Mouse (Mus musculus): ENCODE measurements around the gene Lrig2. TPM values are rescaled to one million over a fixed set of nuclear protein-coding genes. Genes with fewer than 3 reads are reported as not detected.
A peak's percentile ranks its signal among the peaks of the same experiment; 100 is the strongest.

Lrig2 gene
- total and polyA plus RNA-seq, 3 experiments, result 3.7 to 8.9 (median 8.9) TPM

DNA sequence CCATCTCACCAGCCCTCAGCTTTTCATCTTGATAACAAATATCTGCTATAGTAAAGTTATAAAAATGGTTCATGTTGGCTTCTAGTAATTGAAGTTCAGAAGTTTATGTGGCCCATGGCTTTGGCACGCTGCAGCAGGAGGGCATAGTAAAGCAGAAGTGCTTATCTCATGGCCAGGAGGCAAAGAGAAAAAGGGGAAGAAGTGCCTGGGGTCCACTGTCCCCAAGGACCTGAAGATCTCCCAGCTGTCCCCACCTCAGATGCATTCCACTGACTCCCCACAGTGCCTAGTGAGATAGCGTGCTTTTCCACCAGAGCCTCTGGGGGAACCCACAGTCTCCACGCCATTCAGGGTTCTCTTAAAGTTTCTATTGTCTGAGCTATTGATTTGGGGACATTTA is 6.7 kb upstream of the Lrig2 start:
- H3K4me1 ChIP-seq (ENCODE audit: control insufficient read depth, insufficient read depth, low read length), result peaks cover 5% of the 10 kb centered on the region
- H3K9ac ChIP-seq (ENCODE audit: low read depth, low read length), result no peak overlapping the region
- H3K79me2 ChIP-seq (replicated peaks; ENCODE audit: control insufficient read depth, insufficient read depth, low read length), result no peaks in the 10 kb centered on the region
- H3K36me3 ChIP-seq (ENCODE audit: control insufficient read depth, insufficient read depth, low read length), result no peaks in the 10 kb centered on the region
- H3K27ac ChIP-seq, result no peak overlapping the region
- H3K27me3 ChIP-seq (ENCODE audit: control insufficient read depth, insufficient read depth, low read length), result no peaks in the 10 kb centered on the region
- no peak overlapping the region for H3K4me3 ChIP-seq
- DNase-seq, result no peak
- no peak for TF ChIP-seq EP300 (IDR thresholded peaks at IDR 0.05; ENCODE audit: insufficient read depth, low read depth, low read length)
- no peak for TF ChIP-seq POLR2A (IDR thresholded peaks at IDR 0.05; ENCODE audit: insufficient read depth, low read depth, low read length)
- no peak for TF ChIP-seq CTCF (IDR thresholded peaks at IDR 0.05)
- intact Hi-C loops (cut with DNase I), result no loop called here
- 79% methylated on average over 3 of the region's 3 CpGs for WGBS

DNA sequence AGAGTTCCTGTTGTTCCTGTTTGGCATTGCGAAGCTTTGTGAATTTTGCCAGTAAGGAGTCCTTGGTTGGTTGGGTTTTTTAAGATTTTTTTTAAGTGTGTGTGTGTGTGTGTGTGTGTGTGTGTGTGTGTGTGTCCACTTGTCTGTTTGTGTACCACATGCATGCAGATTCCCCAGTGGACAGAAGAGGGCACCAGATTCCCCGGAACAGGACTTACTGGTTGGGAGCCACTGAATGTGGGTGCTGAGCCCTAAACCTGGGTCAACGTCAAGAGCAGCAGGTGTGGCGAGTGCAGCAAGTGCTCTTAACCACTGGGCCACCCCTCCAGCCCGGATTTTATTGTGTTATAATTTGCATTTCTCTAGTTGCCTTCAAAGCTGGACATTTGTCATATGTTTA is 5.4 kb upstream of the Lrig2 start:
- Histone ChIP-seq H3K79me2 (replicated peaks; ENCODE audit: control insufficient read depth, insufficient read depth, low read length) (no peaks in the 10 kb centered on the region), H3K4me3 (no peak overlapping the region), H3K27ac (no peak overlapping the region), H3K4me1 (ENCODE audit: control insufficient read depth, insufficient read depth, low read length) (peaks cover 2% of the 10 kb centered on the region), H3K9ac (ENCODE audit: low read depth, low read length) (no peak overlapping the region), H3K36me3 (ENCODE audit: control insufficient read depth, insufficient read depth, low read length) (no peaks in the 10 kb centered on the region), H3K27me3 (ENCODE audit: control insufficient read depth, insufficient read depth, low read length) (no peaks in the 10 kb centered on the region)
- 0 out of 2 replicates have a peak, but pooled peaks have one; percentile 12 for TF ChIP-seq CTCF (IDR thresholded peaks at IDR 0.05)
- no peak for TF ChIP-seq POLR2A (IDR thresholded peaks at IDR 0.05; ENCODE audit: insufficient read depth, low read depth, low read length)
- WGBS, result 87% methylated on average over 5 of the region's 5 CpGs
- intact Hi-C loops (cut with DNase I), result no loop called here
- no peak for DNase-seq

GRCm38 (mm10) chr3:104514510-104514909 is 2.8 kb upstream of the Lrig2 start:
- intact Hi-C loops (cut with DNase I), result loop anchor here (5.0 kb wide), 2 partner anchors 268 to 292 kb away; partner anchors contain the start of genes Fam19a3, Magi3 and Ppm1j
- DNase-seq, result no peak
- no peaks in the 10 kb centered on the region for H3K27me3 ChIP-seq (ENCODE audit: control insufficient read depth, insufficient read depth, low read length)

GRCm38 (mm10) chr3:104512424-104512748 is 668 bp upstream of the Lrig2 start:
- 22% methylated on average over 5 of the region's 5 CpGs for WGBS
- no peak for DNase-seq
- peak overlapping the region; percentile 81 for H3K9ac ChIP-seq (ENCODE audit: low read depth, low read length)
- no peaks in the 10 kb centered on the region for H3K79me2 ChIP-seq (replicated peaks; ENCODE audit: control insufficient read depth, insufficient read depth, low read length)
- H3K4me3 ChIP-seq, result peak overlapping the region; percentile 79
- intact Hi-C loops (cut with DNase I), result loop anchor here (2.0 to 5.0 kb wide), 4 partner anchors 162 to 290 kb away; partner anchors contain the start of genes Fam19a3, Magi3 and Ppm1j
- no peak for TF ChIP-seq CTCF (IDR thresholded peaks at IDR 0.05)
- TF ChIP-seq EP300 (IDR thresholded peaks at IDR 0.05; ENCODE audit: insufficient read depth, low read depth, low read length), result no peak
- no peak for TF ChIP-seq POLR2A (IDR thresholded peaks at IDR 0.05; ENCODE audit: insufficient read depth, low read depth, low read length)
- H3K36me3 ChIP-seq (ENCODE audit: control insufficient read depth, insufficient read depth, low read length), result peaks cover 2% of the 10 kb centered on the region; the same call in 1 of the 2 replicates
- H3K27ac ChIP-seq, result peak overlapping the region; percentile 84
- peaks cover 5% of the 10 kb centered on the region for H3K4me1 ChIP-seq (ENCODE audit: control insufficient read depth, insufficient read depth, low read length)
- no peaks in the 10 kb centered on the region for H3K27me3 ChIP-seq (ENCODE audit: control insufficient read depth, insufficient read depth, low read length)

More at GRCm38 (mm10) chr3:104514510-104514909, 2.8 kb upstream of the Lrig2 start:
- Histone ChIP-seq H3K9ac (ENCODE audit: low read depth, low read length) (no peak overlapping the region), H3K27ac (no peak overlapping the region), H3K4me1 (ENCODE audit: control insufficient read depth, insufficient read depth, low read length) (peaks cover 3% of the 10 kb centered on the region), H3K79me2 (replicated peaks; ENCODE audit: control insufficient read depth, insufficient read depth, low read length) (no peaks in the 10 kb centered on the region), H3K36me3 (ENCODE audit: control insufficient read depth, insufficient read depth, low read length) (peaks cover 2% of the 10 kb centered on the region; the same call in 1 of the 2 replicates), H3K4me3 (no peak overlapping the region)
- no peak for TF ChIP-seq EP300 (IDR thresholded peaks at IDR 0.05; ENCODE audit: insufficient read depth, low read depth, low read length)
- no peak for TF ChIP-seq POLR2A (IDR thresholded peaks at IDR 0.05; ENCODE audit: insufficient read depth, low read depth, low read length)
- TF ChIP-seq CTCF (IDR thresholded peaks at IDR 0.05), result no peak
- 83% methylated on average over 2 of the region's 2 CpGs for WGBS

DNA sequence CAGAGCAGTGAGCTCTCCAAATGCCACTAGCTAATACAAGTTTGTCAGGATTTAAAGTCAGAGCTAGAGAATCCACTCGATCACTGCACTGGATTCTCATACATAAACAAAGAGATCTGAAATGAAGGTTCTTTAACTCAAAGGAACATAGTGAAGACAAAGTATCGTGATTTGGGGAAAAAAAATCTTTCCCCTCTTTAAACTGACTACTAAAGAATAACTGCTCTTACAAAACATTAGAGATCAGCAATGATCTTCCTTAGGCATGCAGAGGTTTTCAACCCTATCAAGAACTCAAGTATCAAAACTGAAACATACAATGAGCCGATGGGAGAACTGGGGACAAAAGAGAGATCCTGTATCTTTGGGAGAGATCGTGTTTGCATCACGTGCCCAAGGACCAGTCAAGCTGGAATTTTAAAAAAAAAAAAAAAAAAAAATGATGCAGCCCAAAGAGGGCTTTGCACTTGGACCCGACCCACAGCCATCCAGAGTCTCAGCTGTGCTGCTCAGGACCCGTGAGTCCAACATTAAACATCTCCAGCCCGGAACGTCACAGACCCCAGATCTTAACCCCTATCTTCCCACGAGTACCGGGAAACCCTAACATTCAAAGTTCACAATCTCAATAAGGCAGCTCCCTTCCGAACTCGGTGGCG is 818 bp downstream of the Lrig2 start:
- intact Hi-C loops (cut with DNase I), result loop anchor here (2.0 to 5.0 kb wide), 3 partner anchors 128 to 289 kb away; partner anchors contain the start of genes Fam19a3, Magi3, Ppm1j and Slc16a1
- Histone ChIP-seq H3K27me3 (ENCODE audit: control insufficient read depth, insufficient read depth, low read length) (no peaks in the 10 kb centered on the region), H3K79me2 (replicated peaks; ENCODE audit: control insufficient read depth, insufficient read depth, low read length) (no peaks in the 10 kb centered on the region), H3K4me1 (ENCODE audit: control insufficient read depth, insufficient read depth, low read length) (peaks cover 5% of the 10 kb centered on the region), H3K27ac (peak overlapping the region; percentile 84), H3K4me3 (peak overlapping the region; percentile 79), H3K9ac (ENCODE audit: low read depth, low read length) (peak overlapping the region; percentile 86), H3K36me3 (ENCODE audit: control insufficient read depth, insufficient read depth, low read length) (peaks cover 2% of the 10 kb centered on the region; the same call in 1 of the 2 replicates)
- no peak for DNase-seq
- no peak for TF ChIP-seq CTCF (IDR thresholded peaks at IDR 0.05)
- TF ChIP-seq EP300 (IDR thresholded peaks at IDR 0.05; ENCODE audit: insufficient read depth, low read depth, low read length), result no peak
- no peak for TF ChIP-seq POLR2A (IDR thresholded peaks at IDR 0.05; ENCODE audit: insufficient read depth, low read depth, low read length)
- WGBS, result under 1% methylated on average over 14 of the region's 14 CpGs

- Histone ChIP-seq H3K4me3 (no peak overlapping the region), H3K9ac (ENCODE audit: low read depth, low read length) (no peak overlapping the region), H3K27me3 (ENCODE audit: control insufficient read depth, insufficient read depth, low read length) (no peaks in the 10 kb centered on the region), H3K4me1 (ENCODE audit: control insufficient read depth, insufficient read depth, low read length) (peaks cover 2% of the 10 kb centered on the region; the same call in 1 of the 2 replicates), H3K36me3 (ENCODE audit: control insufficient read depth, insufficient read depth, low read length) (no peaks in the 10 kb centered on the region), H3K27ac (no peak overlapping the region), H3K79me2 (replicated peaks; ENCODE audit: control insufficient read depth, insufficient read depth, low read length) (peaks cover 5% of the 10 kb centered on the region; the same call in 1 of the 2 replicates)
- WGBS, result 79% methylated on average over 2 of the region's 2 CpGs
- intact Hi-C loops (cut with DNase I), result no loop called here
- DNase-seq, result no peak
- TF ChIP-seq POLR2A (IDR thresholded peaks at IDR 0.05; ENCODE audit: insufficient read depth, low read depth, low read length) (no peak), CTCF (IDR thresholded peaks at IDR 0.05) (no peak), EP300 (IDR thresholded peaks at IDR 0.05; ENCODE audit: insufficient read depth, low read depth, low read length) (no peak)
Observed at GRCm38 (mm10) chr3:104501648-104502047, 10.1 kb downstream of the Lrig2 start.

Measured in heart, adult 2 months (tissue).